Mouse (Mus musculus) intestine, embryonic 14.5 days (tissue): ENCODE data around the gene Kpna3. TPM values are rescaled to one million over a fixed set of nuclear protein-coding genes. Genes with fewer than 3 reads are reported as not detected.
A peak's percentile ranks its signal among the peaks of the same experiment; 100 is the strongest.

ENCODE experiments used
- ATAC-seq: fragments of 200-750 bp; cut with Nextera tagmentation; replicated peaks from 2 replicates; pipeline ENCODE4 v1.8.0; 2017; ENCODE audit warnings: low read depth, moderate number of reproducible peaks, moderate TSS enrichment, moderate library complexity; ENCODE audit not compliant: low FRiP score, low TSS enrichment
- DNase-seq: peaks from one replicate; pipeline ENCODE4 v3.0.0-alpha.2; 2018; ENCODE audit warnings: low spot score
- H3K27ac ChIP-seq: fragments of 300-500 bp; sonication (generic); 2 replicates; pipeline ENCODE4 v1.5.1; 2014; ENCODE audit warnings: low read depth, mild to moderate bottlenecking, control low read depth
- H3K27me3 ChIP-seq: fragments of 300-500 bp; sonication (generic); replicated peaks from 2 replicates; pipeline ENCODE4 v1.6.1; 2014; ENCODE audit warnings: low read length, control low read depth; ENCODE audit not compliant: control insufficient read depth, insufficient read depth
- H3K36me3 ChIP-seq: fragments of 300-500 bp; sonication (generic); 2 replicates; pipeline ENCODE4 v1.6.1; 2014; ENCODE audit warnings: low read length, control low read depth; ENCODE audit not compliant: control insufficient read depth, insufficient read depth
- H3K4me1 ChIP-seq: fragments of 300-500 bp; sonication (generic); replicated peaks from 2 replicates; pipeline ENCODE4 v1.6.1; 2014; ENCODE audit warnings: low read length, control low read depth, mixed read lengths; ENCODE audit not compliant: control insufficient read depth, insufficient read depth
- H3K4me2 ChIP-seq: fragments of 300-500 bp; sonication (generic); 2 replicates; pipeline ENCODE4 v1.6.1; 2014; ENCODE audit warnings: low read length
- H3K4me3 ChIP-seq: fragments of 300-500 bp; sonication (generic); 2 replicates; pipeline ENCODE4 v1.5.1; 2014; ENCODE audit warnings: low read depth, low read length, control low read depth, mixed read lengths
- H3K9ac ChIP-seq: fragments of 300-500 bp; sonication (generic); 2 replicates; pipeline ENCODE4 v1.6.1; 2014; ENCODE audit warnings: mild to moderate bottlenecking, low read length
- H3K9me3 ChIP-seq: fragments of 300-500 bp; sonication (generic); 2 replicates; pipeline ENCODE4 v1.6.1; 2016; ENCODE audit warnings: low read length, control low read depth; ENCODE audit not compliant: control insufficient read depth
- WGBS: fragments of 180-500 bp; shearing (Covaris S2); extraction: QIAGEN DNeasy Blood & Tissue Kit; methylation state at CpG from one replicate; pipeline ENCODE4 v1.1.7; 2014; 5-methylcytosine and 5-hydroxymethylcytosine counted together
- polyA plus RNA-seq: library from polyadenylated mRNA; unstranded; fragments of >200 nt; fragmentation: Nextera tagmentation; extraction: Ambion mirVana; gene quantifications from 2 replicates; pipeline ENCODE4 v1.2.1, GENCODE M21; 2014

The Kpna3 gene
- polyA plus RNA-seq, 1 experiment from 2014 or later: 56.6 TPM

DNA sequence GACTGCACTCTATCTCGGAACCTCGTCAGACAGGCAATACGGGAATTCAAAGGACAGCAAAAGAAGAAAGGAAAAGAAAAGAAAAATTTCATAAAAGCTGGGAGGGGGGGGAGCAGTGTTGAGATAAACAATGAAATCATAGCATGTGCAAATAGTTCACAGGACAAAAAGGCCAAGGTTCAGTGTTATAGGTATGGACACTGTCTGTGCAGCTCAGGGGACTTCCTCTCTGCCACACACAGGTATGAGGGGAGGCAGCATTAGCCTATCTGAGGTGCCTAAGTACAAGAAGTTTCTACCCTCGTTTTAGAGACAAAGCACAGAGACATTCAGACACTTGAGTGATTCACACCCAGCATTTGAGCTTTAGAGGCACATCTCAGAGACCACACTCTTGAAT is 118.5 kb downstream of the Kpna3 start:
- 71% methylated on average over 4 of the region's 4 CpGs for WGBS
- Histone ChIP-seq H3K27ac (no peak overlapping the region), H3K4me2 (no peak overlapping the region), H3K9me3 (0 out of 2 replicates have a peak, but pooled peaks cover 6% of the 10 kb centered on the region), H3K9ac (no peak overlapping the region), H3K4me3 (no peak overlapping the region), H3K27me3 (no peaks in the 10 kb centered on the region), H3K36me3 (no peaks in the 10 kb centered on the region), H3K4me1 (no peaks in the 10 kb centered on the region)
- ATAC-seq (no peak), DNase-seq (no peak)

DNA sequence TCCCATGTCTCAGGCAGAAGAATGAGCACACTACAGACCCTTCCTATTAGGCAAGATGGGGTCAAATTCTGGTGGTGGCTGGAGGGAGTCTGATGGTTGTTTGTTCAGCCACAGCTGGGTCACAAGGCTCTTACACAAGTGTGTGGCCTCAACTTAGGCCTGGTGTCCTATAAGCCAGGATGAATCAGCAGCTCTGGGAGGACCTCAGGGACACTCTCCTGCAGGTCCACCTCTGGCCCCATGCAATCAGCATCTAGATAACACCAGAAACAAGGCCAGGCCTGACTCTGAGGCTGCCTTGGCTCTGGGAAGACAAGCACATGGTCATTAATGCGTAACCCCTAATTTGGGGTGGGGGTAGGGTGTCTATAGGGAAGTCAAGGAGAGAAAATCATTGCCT is 118.9 kb downstream of the Kpna3 start:
- ATAC-seq (no peak), DNase-seq (no peak)
- WGBS: 79% methylated on average over 1 of the region's 1 CpGs
- Histone ChIP-seq H3K36me3 (no peaks in the 10 kb centered on the region), H3K27ac (no peak overlapping the region), H3K4me2 (no peak overlapping the region), H3K27me3 (no peaks in the 10 kb centered on the region), H3K9ac (no peak overlapping the region), H3K9me3 (0 out of 2 replicates have a peak, but pooled peaks cover 6% of the 10 kb centered on the region), H3K4me1 (no peaks in the 10 kb centered on the region), H3K4me3 (no peak overlapping the region)

DNA sequence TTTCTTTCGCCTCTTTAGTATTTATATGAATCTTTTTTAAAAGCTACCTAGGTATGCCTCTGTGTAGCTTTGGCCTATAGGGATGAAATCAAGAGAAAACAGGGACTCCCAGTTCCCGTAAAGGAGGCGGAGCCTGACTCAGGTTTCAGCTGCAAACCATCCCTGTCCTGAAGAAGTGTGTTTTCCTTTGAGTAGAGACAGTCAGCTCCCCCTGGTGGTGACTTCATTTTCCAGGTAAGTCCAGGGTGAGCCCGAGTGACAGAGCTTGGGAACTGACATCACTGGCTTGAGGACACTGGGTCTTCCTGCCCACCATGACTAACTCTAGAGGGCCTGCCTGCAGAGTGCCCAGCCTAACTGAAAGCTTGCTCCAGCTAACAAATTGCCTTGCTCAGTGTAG is 122.8 kb downstream of the Kpna3 start:
- Histone ChIP-seq H3K9me3 (no peaks in the 10 kb centered on the region), H3K27me3 (no peaks in the 10 kb centered on the region), H3K4me3 (no peak overlapping the region), H3K4me1 (no peaks in the 10 kb centered on the region), H3K9ac (no peak overlapping the region), H3K36me3 (no peaks in the 10 kb centered on the region), H3K27ac (no peak overlapping the region), H3K4me2 (no peak overlapping the region)
- 32% methylated on average over 4 of the region's 4 CpGs for WGBS
- DNase-seq: peak; percentile 82
- ATAC-seq: 0 out of 2 replicates have a peak, but pooled peaks have one; percentile 64

Other genes with a start within 250 kb of the Kpna3 start
- gene Sgcg, start 181.4 kb downstream of the Kpna3 start, polyA plus RNA-seq: 0.14 and 0.20 TPM in 2 replicates
- 0.75 and 0.91 TPM in 2 replicates for gene Arl11, start 130.1 kb downstream of the Kpna3 start, polyA plus RNA-seq
- 8.0 and 9.2 TPM in 2 replicates for gene Ebpl, start 79.4 kb downstream of the Kpna3 start, polyA plus RNA-seq
- 19.6 and 20.9 TPM in 2 replicates for gene Spryd7, start 117.0 kb upstream of the Kpna3 start, polyA plus RNA-seq
- 13.2 and 14.0 TPM in 2 replicates for gene Trim13, start 158.4 kb upstream of the Kpna3 start, polyA plus RNA-seq
- gene Kcnrg, start 167.6 kb upstream of the Kpna3 start, polyA plus RNA-seq: 0.32 and 0.73 TPM in 2 replicates